Mouse (Mus musculus): ENCODE results near the gene Vav2. TPM values are rescaled to one million over a fixed set of nuclear protein-coding genes. Genes with fewer than 3 reads are reported as not detected.

Vav2 gene
- total and polyA plus RNA-seq, 3 experiments, result 3.5 to 7.2 (median 6.9) TPM

- no peaks in the 10 kb centered on the region for H3K36me3 ChIP-seq (replicated peaks)
- no peaks in the 10 kb centered on the region for H3K4me1 ChIP-seq (ENCODE audit: insufficient read depth, low read depth, low read length)
- peaks cover 13% of the 10 kb centered on the region for H3K9me3 ChIP-seq (replicated peaks)
- DNase-seq (ENCODE audit: low spot score) (no peak), ATAC-seq (ENCODE audit: extremely low read depth, insufficient number of reproducible peaks, low FRiP score, poor library complexity, severe bottlenecking) (no peak)
- no peak overlapping the region for H3K4me3 ChIP-seq (ENCODE audit: low read depth, low read length)
- peaks cover 12% of the 10 kb centered on the region for H3K27me3 ChIP-seq (ENCODE audit: insufficient read depth, low read length)
- no peak for TF ChIP-seq GATA2 (IDR thresholded peaks at IDR 0.05; ENCODE audit: borderline replicate concordance, low read depth, low read length)
- no peak for TF ChIP-seq CTCF (IDR thresholded peaks at IDR 0.05; ENCODE audit: low read depth, low read length)
- no peak for TF ChIP-seq GATA1 (IDR thresholded peaks at IDR 0.05; ENCODE audit: borderline replicate concordance, low read length)
- no peak for TF ChIP-seq TAL1 (conservative IDR thresholded peaks at IDR 0.05; ENCODE audit: low read depth, low read length)
- TF ChIP-seq POLR2AphosphoS5 (IDR thresholded peaks at IDR 0.05; ENCODE audit: insufficient replicate concordance, low read depth, low read length), result no peak
Observed at GRCm38 (mm10) chr2:27396656-27397440, 30.0 kb downstream of the Vav2 start.

GRCm38 (mm10) chr2:27394158-27394832, 32.5 kb downstream of the Vav2 start:
- no peaks in the 10 kb centered on the region for H3K36me3 ChIP-seq (replicated peaks)
- no peak for TF ChIP-seq POLR2AphosphoS5 (IDR thresholded peaks at IDR 0.05; ENCODE audit: insufficient replicate concordance, low read depth, low read length)
- TF ChIP-seq CTCF (IDR thresholded peaks at IDR 0.05; ENCODE audit: low read depth, low read length), result no peak
- no peak for TF ChIP-seq GATA1 (IDR thresholded peaks at IDR 0.05; ENCODE audit: borderline replicate concordance, low read length)
- H3K4me3 ChIP-seq (ENCODE audit: low read depth, low read length), result no peak overlapping the region
- H3K9me3 ChIP-seq (replicated peaks), result peaks cover 7% of the 10 kb centered on the region
- peaks cover 6% of the 10 kb centered on the region; the same call in 1 of the 2 replicates for H3K4me1 ChIP-seq (ENCODE audit: insufficient read depth, low read depth, low read length)
- ATAC-seq (ENCODE audit: extremely low read depth, insufficient number of reproducible peaks, low FRiP score, poor library complexity, severe bottlenecking), result no peak
- H3K27me3 ChIP-seq (ENCODE audit: insufficient read depth, low read length), result peaks cover 18% of the 10 kb centered on the region
- DNase-seq (ENCODE audit: low spot score), result no peak

GRCm38 (mm10) chr2:27392278-27392677, 34.6 kb downstream of the Vav2 start:
- no peak for ATAC-seq (ENCODE audit: extremely low read depth, insufficient number of reproducible peaks, low FRiP score, poor library complexity, severe bottlenecking)

GRCm38 (mm10) chr2:27390775-27391174, 36.1 kb downstream of the Vav2 start:
- Histone ChIP-seq H3K27me3 (ENCODE audit: insufficient read depth, low read length) (peaks cover 10% of the 10 kb centered on the region), H3K36me3 (replicated peaks) (no peaks in the 10 kb centered on the region), H3K4me1 (ENCODE audit: insufficient read depth, low read depth, low read length) (peaks cover 6% of the 10 kb centered on the region; the same call in 1 of the 2 replicates), H3K9me3 (replicated peaks) (no peaks in the 10 kb centered on the region), H3K4me3 (ENCODE audit: low read depth, low read length) (no peak overlapping the region)
- DNase-seq (ENCODE audit: low spot score) (no peak), ATAC-seq (ENCODE audit: extremely low read depth, insufficient number of reproducible peaks, low FRiP score, poor library complexity, severe bottlenecking) (no peak)
- no peak for TF ChIP-seq POLR2AphosphoS5 (IDR thresholded peaks at IDR 0.05; ENCODE audit: insufficient replicate concordance, low read depth, low read length)
- no peak for TF ChIP-seq GATA1 (IDR thresholded peaks at IDR 0.05; ENCODE audit: borderline replicate concordance, low read length)
- no peak for TF ChIP-seq GATA2 (IDR thresholded peaks at IDR 0.05; ENCODE audit: borderline replicate concordance, low read depth, low read length)

More at GRCm38 (mm10) chr2:27392278-27392677, 34.6 kb downstream of the Vav2 start:
- Histone ChIP-seq H3K4me3 (ENCODE audit: low read depth, low read length) (no peak overlapping the region), H3K9me3 (replicated peaks) (no peaks in the 10 kb centered on the region), H3K27me3 (ENCODE audit: insufficient read depth, low read length) (peaks cover 10% of the 10 kb centered on the region), H3K4me1 (ENCODE audit: insufficient read depth, low read depth, low read length) (peaks cover 6% of the 10 kb centered on the region; the same call in 1 of the 2 replicates), H3K36me3 (replicated peaks) (no peaks in the 10 kb centered on the region)
- TF ChIP-seq GATA1 (IDR thresholded peaks at IDR 0.05; ENCODE audit: borderline replicate concordance, low read length) (no peak), POLR2AphosphoS5 (IDR thresholded peaks at IDR 0.05; ENCODE audit: insufficient replicate concordance, low read depth, low read length) (no peak), GATA2 (IDR thresholded peaks at IDR 0.05; ENCODE audit: borderline replicate concordance, low read depth, low read length) (no peak), CTCF (IDR thresholded peaks at IDR 0.05; ENCODE audit: low read depth, low read length) (no peak)
- no peak for DNase-seq (ENCODE audit: low spot score)

- Histone ChIP-seq H3K4me1 (ENCODE audit: insufficient read depth, low read depth, low read length) (peaks cover 6% of the 10 kb centered on the region; the same call in 1 of the 2 replicates), H3K36me3 (replicated peaks) (no peaks in the 10 kb centered on the region), H3K9me3 (replicated peaks) (no peaks in the 10 kb centered on the region), H3K27me3 (ENCODE audit: insufficient read depth, low read length) (peaks cover 10% of the 10 kb centered on the region), H3K4me3 (ENCODE audit: low read depth, low read length) (no peak overlapping the region)
- TF ChIP-seq POLR2AphosphoS5 (IDR thresholded peaks at IDR 0.05; ENCODE audit: insufficient replicate concordance, low read depth, low read length) (no peak), GATA2 (IDR thresholded peaks at IDR 0.05; ENCODE audit: borderline replicate concordance, low read depth, low read length) (no peak), TAL1 (conservative IDR thresholded peaks at IDR 0.05; ENCODE audit: low read depth, low read length) (no peak), CTCF (IDR thresholded peaks at IDR 0.05; ENCODE audit: low read depth, low read length) (no peak), GATA1 (IDR thresholded peaks at IDR 0.05; ENCODE audit: borderline replicate concordance, low read length) (no peak)
- ATAC-seq (ENCODE audit: extremely low read depth, insufficient number of reproducible peaks, low FRiP score, poor library complexity, severe bottlenecking) (no peak), DNase-seq (ENCODE audit: low spot score) (no peak)
Observed at GRCm38 (mm10) chr2:27390325-27390724, 36.5 kb downstream of the Vav2 start.
